Mouse (Mus musculus): Measurements from ENCODE around the gene Zbp1. TPM values are rescaled to one million over a fixed set of nuclear protein-coding genes. Genes with fewer than 3 reads are reported as not detected.
A peak's percentile ranks its signal among the peaks of the same experiment; 100 is the strongest.

Gene Zbp1
- polyA plus RNA-seq, 1 experiment from 2014 or later: 1.0 TPM

- no peak overlapping the region for H3K4me3 ChIP-seq (ENCODE audit: low read depth, low read length)
- no peak for ATAC-seq (ENCODE audit: low read depth)
- H3K9ac ChIP-seq (ENCODE audit: low read depth, low read length): no peak overlapping the region
Measured at GRCm38 (mm10) chr2:173235435-173236332, 17.0 kb upstream of the Zbp1 start.

GRCm38 (mm10) chr2:173232766-173233099 lies 14.0 kb upstream of the Zbp1 start:
- Histone ChIP-seq H3K9ac (ENCODE audit: low read depth, low read length) (no peak overlapping the region), H3K36me3 (ENCODE audit: control insufficient read depth, insufficient read depth) (no peaks in the 10 kb centered on the region), H3K27ac (ENCODE audit: low read length) (no peak overlapping the region), H3K4me2 (ENCODE audit: low read depth, low read length) (no peak overlapping the region), H3K27me3 (ENCODE audit: control insufficient read depth, insufficient read depth, low read depth, low read length) (no peaks in the 10 kb centered on the region), H3K9me3 (replicated peaks; ENCODE audit: control insufficient read depth, low read length) (no peaks in the 10 kb centered on the region), H3K4me1 (ENCODE audit: control insufficient read depth, low read depth, low read length) (no peaks in the 10 kb centered on the region), H3K4me3 (ENCODE audit: low read depth, low read length) (no peak overlapping the region)
- ATAC-seq (ENCODE audit: low read depth): no peak
- 73% methylated on average over 8 of the region's 8 CpGs for WGBS (ENCODE audit: insufficient replicate concordance)

More at GRCm38 (mm10) chr2:173235435-173236332, 17.0 kb upstream of the Zbp1 start:
- Histone ChIP-seq H3K4me1 (ENCODE audit: control insufficient read depth, low read depth, low read length) (no peaks in the 10 kb centered on the region), H3K4me2 (ENCODE audit: low read depth, low read length) (no peak overlapping the region), H3K9me3 (replicated peaks; ENCODE audit: control insufficient read depth, low read length) (no peaks in the 10 kb centered on the region), H3K27ac (ENCODE audit: low read length) (no peak overlapping the region), H3K36me3 (ENCODE audit: control insufficient read depth, insufficient read depth) (no peaks in the 10 kb centered on the region), H3K27me3 (ENCODE audit: control insufficient read depth, insufficient read depth, low read depth, low read length) (no peaks in the 10 kb centered on the region)
- WGBS (ENCODE audit: insufficient replicate concordance): 57% methylated on average over 8 of the region's 8 CpGs

GRCm38 (mm10) chr2:173232065-173232765 lies 13.5 kb upstream of the Zbp1 start:
- no peak overlapping the region for H3K27ac ChIP-seq (ENCODE audit: low read length)
- 65% methylated on average over 22 of the region's 22 CpGs for WGBS (ENCODE audit: insufficient replicate concordance)
- no peak overlapping the region for H3K4me2 ChIP-seq (ENCODE audit: low read depth, low read length)
- no peaks in the 10 kb centered on the region for H3K9me3 ChIP-seq (replicated peaks; ENCODE audit: control insufficient read depth, low read length)
- H3K27me3 ChIP-seq (ENCODE audit: control insufficient read depth, insufficient read depth, low read depth, low read length): no peaks in the 10 kb centered on the region
- H3K4me3 ChIP-seq (ENCODE audit: low read depth, low read length): no peak overlapping the region
- ATAC-seq (ENCODE audit: low read depth): no peak
- H3K4me1 ChIP-seq (ENCODE audit: control insufficient read depth, low read depth, low read length): no peaks in the 10 kb centered on the region
- no peak overlapping the region for H3K9ac ChIP-seq (ENCODE audit: low read depth, low read length)
- H3K36me3 ChIP-seq (ENCODE audit: control insufficient read depth, insufficient read depth): no peaks in the 10 kb centered on the region

- Histone ChIP-seq H3K36me3 (ENCODE audit: control insufficient read depth, insufficient read depth) (no peaks in the 10 kb centered on the region), H3K9me3 (replicated peaks; ENCODE audit: control insufficient read depth, low read length) (no peaks in the 10 kb centered on the region), H3K27me3 (ENCODE audit: control insufficient read depth, insufficient read depth, low read depth, low read length) (no peaks in the 10 kb centered on the region), H3K4me3 (ENCODE audit: low read depth, low read length) (no peak overlapping the region), H3K4me2 (ENCODE audit: low read depth, low read length) (no peak overlapping the region), H3K27ac (ENCODE audit: low read length) (no peak overlapping the region), H3K9ac (ENCODE audit: low read depth, low read length) (no peak overlapping the region), H3K4me1 (ENCODE audit: control insufficient read depth, low read depth, low read length) (no peaks in the 10 kb centered on the region)
- peak; percentile 45 for ATAC-seq (ENCODE audit: low read depth)
- WGBS (ENCODE audit: insufficient replicate concordance): 4% methylated on average over 10 of the region's 10 CpGs
Measured at GRCm38 (mm10) chr2:173229578-173230224, 11.0 kb upstream of the Zbp1 start.

- H3K27ac ChIP-seq (ENCODE audit: low read length): no peak overlapping the region
- ATAC-seq (ENCODE audit: low read depth): no peak
- H3K27me3 ChIP-seq (ENCODE audit: control insufficient read depth, insufficient read depth, low read depth, low read length): no peaks in the 10 kb centered on the region
- no peak overlapping the region for H3K4me2 ChIP-seq (ENCODE audit: low read depth, low read length)
- no peak overlapping the region for H3K9ac ChIP-seq (ENCODE audit: low read depth, low read length)
- no peak overlapping the region for H3K4me3 ChIP-seq (ENCODE audit: low read depth, low read length)
- H3K9me3 ChIP-seq (replicated peaks; ENCODE audit: control insufficient read depth, low read length): no peaks in the 10 kb centered on the region
- WGBS (ENCODE audit: insufficient replicate concordance): 66% methylated on average over 8 of the region's 8 CpGs
- H3K4me1 ChIP-seq (ENCODE audit: control insufficient read depth, low read depth, low read length): no peaks in the 10 kb centered on the region
- no peaks in the 10 kb centered on the region for H3K36me3 ChIP-seq (ENCODE audit: control insufficient read depth, insufficient read depth)
Measured at GRCm38 (mm10) chr2:173228567-173228966, 9.8 kb upstream of the Zbp1 start.

- WGBS (ENCODE audit: insufficient replicate concordance): 73% methylated on average over 8 of the region's 8 CpGs
- no peak overlapping the region for H3K9ac ChIP-seq (ENCODE audit: low read depth, low read length)
- no peaks in the 10 kb centered on the region for H3K27me3 ChIP-seq (ENCODE audit: control insufficient read depth, insufficient read depth, low read depth, low read length)
- no peak overlapping the region for H3K4me3 ChIP-seq (ENCODE audit: low read depth, low read length)
- H3K4me1 ChIP-seq (ENCODE audit: control insufficient read depth, low read depth, low read length): no peaks in the 10 kb centered on the region
- no peak for ATAC-seq (ENCODE audit: low read depth)
- no peaks in the 10 kb centered on the region for H3K9me3 ChIP-seq (replicated peaks; ENCODE audit: control insufficient read depth, low read length)
- no peaks in the 10 kb centered on the region for H3K36me3 ChIP-seq (ENCODE audit: control insufficient read depth, insufficient read depth)
- no peak overlapping the region for H3K4me2 ChIP-seq (ENCODE audit: low read depth, low read length)
- no peak overlapping the region for H3K27ac ChIP-seq (ENCODE audit: low read length)
Measured at GRCm38 (mm10) chr2:173226792-173227191, 8.1 kb upstream of the Zbp1 start.

- no peak overlapping the region for H3K27ac ChIP-seq (ENCODE audit: low read length)
- WGBS (ENCODE audit: insufficient replicate concordance): 53% methylated on average over 7 of the region's 7 CpGs
- H3K27me3 ChIP-seq (ENCODE audit: control insufficient read depth, insufficient read depth, low read depth, low read length): no peaks in the 10 kb centered on the region
- no peak for ATAC-seq (ENCODE audit: low read depth)
- no peak overlapping the region for H3K4me2 ChIP-seq (ENCODE audit: low read depth, low read length)
- H3K4me1 ChIP-seq (ENCODE audit: control insufficient read depth, low read depth, low read length): no peaks in the 10 kb centered on the region
- H3K4me3 ChIP-seq (ENCODE audit: low read depth, low read length): no peak overlapping the region
- H3K9me3 ChIP-seq (replicated peaks; ENCODE audit: control insufficient read depth, low read length): no peaks in the 10 kb centered on the region
- H3K36me3 ChIP-seq (ENCODE audit: control insufficient read depth, insufficient read depth): no peaks in the 10 kb centered on the region
- H3K9ac ChIP-seq (ENCODE audit: low read depth, low read length): no peak overlapping the region
Measured at GRCm38 (mm10) chr2:173225906-173226305, 7.2 kb upstream of the Zbp1 start.

- H3K27ac ChIP-seq (ENCODE audit: low read length): no peak overlapping the region
- no peaks in the 10 kb centered on the region for H3K36me3 ChIP-seq (ENCODE audit: control insufficient read depth, insufficient read depth)
- H3K4me2 ChIP-seq (ENCODE audit: low read depth, low read length): no peak overlapping the region
- H3K4me1 ChIP-seq (ENCODE audit: control insufficient read depth, low read depth, low read length): no peaks in the 10 kb centered on the region
- H3K4me3 ChIP-seq (ENCODE audit: low read depth, low read length): no peak overlapping the region
- no peaks in the 10 kb centered on the region for H3K27me3 ChIP-seq (ENCODE audit: control insufficient read depth, insufficient read depth, low read depth, low read length)
- ATAC-seq (ENCODE audit: low read depth): no peak
- H3K9me3 ChIP-seq (replicated peaks; ENCODE audit: control insufficient read depth, low read length): no peaks in the 10 kb centered on the region
- H3K9ac ChIP-seq (ENCODE audit: low read depth, low read length): no peak overlapping the region
- WGBS (ENCODE audit: insufficient replicate concordance): 63% methylated on average over 7 of the region's 7 CpGs
Measured at GRCm38 (mm10) chr2:173224832-173225231, 6.1 kb upstream of the Zbp1 start.

GRCm38 (mm10) chr2:173224097-173224496 lies 5.4 kb upstream of the Zbp1 start:
- H3K36me3 ChIP-seq (ENCODE audit: control insufficient read depth, insufficient read depth): no peaks in the 10 kb centered on the region
- H3K9me3 ChIP-seq (replicated peaks; ENCODE audit: control insufficient read depth, low read length): no peaks in the 10 kb centered on the region
- 19% methylated on average over 3 of the region's 3 CpGs for WGBS (ENCODE audit: insufficient replicate concordance)
- no peak for ATAC-seq (ENCODE audit: low read depth)
- H3K27me3 ChIP-seq (ENCODE audit: control insufficient read depth, insufficient read depth, low read depth, low read length): no peaks in the 10 kb centered on the region
- no peak overlapping the region for H3K27ac ChIP-seq (ENCODE audit: low read length)
- H3K4me2 ChIP-seq (ENCODE audit: low read depth, low read length): no peak overlapping the region
- no peaks in the 10 kb centered on the region for H3K4me1 ChIP-seq (ENCODE audit: control insufficient read depth, low read depth, low read length)
- no peak overlapping the region for H3K9ac ChIP-seq (ENCODE audit: low read depth, low read length)
- no peak overlapping the region for H3K4me3 ChIP-seq (ENCODE audit: low read depth, low read length)
